Mouse (Mus musculus) heart, adult 2 months (tissue): Measurements from ENCODE around the gene Mkln1. TPM values are rescaled to one million over a fixed set of nuclear protein-coding genes. Genes with fewer than 3 reads are reported as not detected.
A peak's percentile ranks its signal among the peaks of the same experiment; 100 is the strongest.

Experiments
- DNase-seq, 2 experiments: peaks; one replicate each; pipeline ENCODE4 v3.0.0; 2021
- H3K27ac ChIP-seq: fragments of 200-600 bp; 2 replicates; pipeline ENCODE4 v1.8.1; 2022
- H3K27me3 ChIP-seq: fragments of 200-500 bp; 2 replicates; pipeline ENCODE4 v1.6.1; 2012; ENCODE audit warnings: mild to moderate bottlenecking, low read length, inconsistent platforms, mixed read lengths; ENCODE audit not compliant: control insufficient read depth, insufficient read depth
- H3K36me3 ChIP-seq: fragments of 200-500 bp; 2 replicates; pipeline ENCODE4 v1.6.1; 2012; ENCODE audit warnings: low read length, inconsistent platforms; ENCODE audit not compliant: control insufficient read depth, insufficient read depth
- H3K4me1 ChIP-seq: fragments of 200-500 bp; 2 replicates; pipeline ENCODE4 v1.6.1; 2011; ENCODE audit warnings: low read length; ENCODE audit not compliant: control insufficient read depth, insufficient read depth
- H3K4me3 ChIP-seq: fragments of 200-600 bp; 2 replicates; pipeline ENCODE4 v1.8.1; 2022
- H3K79me2 ChIP-seq: fragments of 200-500 bp; replicated peaks from 2 replicates; pipeline ENCODE4 v1.6.1; 2012; ENCODE audit warnings: mild to moderate bottlenecking, inconsistent platforms, low read length, moderate library complexity, mixed read lengths; ENCODE audit not compliant: control insufficient read depth, insufficient read depth
- H3K9ac ChIP-seq: fragments of 200-500 bp; 2 replicates; pipeline ENCODE4 v1.6.1; 2012; ENCODE audit warnings: low read depth, mild to moderate bottlenecking, control low read depth, inconsistent platforms, low read length, mixed read lengths
- CTCF ChIP-seq: fragments of 200-600 bp; IDR thresholded peaks from 2 replicates; pipeline ENCODE4 v1.8.1; 2022; ENCODE audit warnings: antibody characterized with exemption, mild to moderate bottlenecking, moderate library complexity
- EP300 ChIP-seq: fragments of 200-500 bp; IDR thresholded peaks from 2 replicates; pipeline ENCODE4 v1.6.1; 2011; ENCODE audit warnings: low read depth, low read length, control low read depth; ENCODE audit not compliant: insufficient read depth
- POLR2A ChIP-seq: fragments of 200-500 bp; IDR thresholded peaks from 2 replicates; pipeline ENCODE4 v1.6.1; 2011; ENCODE audit warnings: mild to moderate bottlenecking, low read depth, low read length, control low read depth; ENCODE audit not compliant: insufficient read depth
- WGBS: fragments of 180-500 bp; shearing (Covaris S2); methylation state at CpG from one replicate; pipeline ENCODE4 v1.1.7; 2018; 5-methylcytosine and 5-hydroxymethylcytosine counted together
- intact Hi-C: fragments of 180-260 bp; cut with DNase I; formaldehyde crosslinking; loops from one replicate; pipeline ENCODE4 v1.15.1; 2025
- polyA plus RNA-seq: library from polyadenylated mRNA; depleted of rRNA; stranded (reverse); fragments of >200 nt; gene quantifications from 2 replicates; pipeline ENCODE4 v1.2.3, GENCODE M21; 2012
- total RNA-seq, 2 experiments: library from RNA; stranded (reverse); gene quantifications; 2 replicates each; pipeline ENCODE4 v1.2.3; 2021

The Mkln1 gene
- total and polyA plus RNA-seq, 3 experiments: 52.5 to 157 (median 148) TPM

GRCm38 (mm10) chr6:31478221-31478620 is 79.7 kb downstream of the Mkln1 start:
- Histone ChIP-seq H3K9ac (no peak overlapping the region), H3K4me1 (no peaks in the 10 kb centered on the region), H3K79me2 (no peaks in the 10 kb centered on the region), H3K4me3 (no peak overlapping the region), H3K27ac (no peak overlapping the region), H3K27me3 (no peaks in the 10 kb centered on the region), H3K36me3 (no peaks in the 10 kb centered on the region; the same call in 1 of the 2 replicates)
- intact Hi-C loops: no loop called here
- no peak for DNase-seq
- TF ChIP-seq CTCF (peak; percentile 53), EP300 (no peak), POLR2A (no peak)
- 78% methylated on average over 4 of the region's 4 CpGs for WGBS

GRCm38 (mm10) chr6:31480008-31480407 is 81.5 kb downstream of the Mkln1 start:
- intact Hi-C loops: no loop called here
- TF ChIP-seq EP300: no peak
- H3K4me3 ChIP-seq: no peak overlapping the region
- 65% methylated on average over 4 of the region's 4 CpGs for WGBS
- no peaks in the 10 kb centered on the region; the same call in 1 of the 2 replicates for H3K79me2 ChIP-seq
- no peaks in the 10 kb centered on the region for H3K27me3 ChIP-seq
- DNase-seq: no peak
- no peaks in the 10 kb centered on the region; the same call in 1 of the 2 replicates for H3K4me1 ChIP-seq
- no peak overlapping the region for H3K27ac ChIP-seq
- peaks cover under 1% of the 10 kb centered on the region for H3K36me3 ChIP-seq
- H3K9ac ChIP-seq: no peak overlapping the region

DNA sequence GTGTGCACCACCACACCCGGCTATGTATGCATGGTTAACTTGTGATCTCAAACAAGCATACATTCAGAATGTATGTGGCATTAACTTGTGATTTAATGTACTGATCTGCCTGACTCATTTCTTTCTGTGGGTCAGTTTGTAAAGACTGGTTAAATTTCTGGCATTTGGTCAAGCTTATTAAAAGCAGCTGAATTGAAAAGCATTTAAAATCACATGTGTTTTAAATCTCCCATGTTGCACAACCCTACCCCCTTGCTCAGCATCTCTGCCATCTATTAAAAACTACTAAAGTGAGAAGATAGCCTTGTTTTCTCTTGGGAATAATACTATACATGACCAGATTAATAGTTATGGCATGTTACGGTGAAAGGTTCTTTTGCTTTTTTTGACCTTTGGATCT is 88.1 kb downstream of the Mkln1 start:
- TF ChIP-seq CTCF: no peak
- no peak overlapping the region for H3K9ac ChIP-seq
- DNase-seq: no peak
- intact Hi-C loops: no loop called here
- no peak overlapping the region for H3K27ac ChIP-seq
- whole genome bisulfite sequencing: 93% methylated on average over 2 of the region's 2 CpGs
- H3K4me3 ChIP-seq: no peak overlapping the region
- H3K4me1 ChIP-seq: peaks cover 3% of the 10 kb centered on the region
- no peaks in the 10 kb centered on the region for H3K27me3 ChIP-seq
- peaks cover 4% of the 10 kb centered on the region for H3K36me3 ChIP-seq
- H3K79me2 ChIP-seq: no peaks in the 10 kb centered on the region; the same call in none of the 2 replicates

- TF ChIP-seq POLR2A: no peak
- no peak for TF ChIP-seq CTCF
- TF ChIP-seq EP300: no peak
- no peak for DNase-seq
- H3K36me3 ChIP-seq: peaks cover 5% of the 10 kb centered on the region
- intact Hi-C loops: no loop called here
- H3K4me1 ChIP-seq: peaks cover 3% of the 10 kb centered on the region
- no peak overlapping the region for H3K27ac ChIP-seq
- H3K79me2 ChIP-seq: no peaks in the 10 kb centered on the region; the same call in none of the 2 replicates
- H3K27me3 ChIP-seq: no peaks in the 10 kb centered on the region
- WGBS: 93% methylated on average over 7 of the region's 7 CpGs
- H3K9ac ChIP-seq: no peak overlapping the region
- no peak overlapping the region for H3K4me3 ChIP-seq
Measured at GRCm38 (mm10) chr6:31489950-31490349, 91.4 kb downstream of the Mkln1 start.

DNA sequence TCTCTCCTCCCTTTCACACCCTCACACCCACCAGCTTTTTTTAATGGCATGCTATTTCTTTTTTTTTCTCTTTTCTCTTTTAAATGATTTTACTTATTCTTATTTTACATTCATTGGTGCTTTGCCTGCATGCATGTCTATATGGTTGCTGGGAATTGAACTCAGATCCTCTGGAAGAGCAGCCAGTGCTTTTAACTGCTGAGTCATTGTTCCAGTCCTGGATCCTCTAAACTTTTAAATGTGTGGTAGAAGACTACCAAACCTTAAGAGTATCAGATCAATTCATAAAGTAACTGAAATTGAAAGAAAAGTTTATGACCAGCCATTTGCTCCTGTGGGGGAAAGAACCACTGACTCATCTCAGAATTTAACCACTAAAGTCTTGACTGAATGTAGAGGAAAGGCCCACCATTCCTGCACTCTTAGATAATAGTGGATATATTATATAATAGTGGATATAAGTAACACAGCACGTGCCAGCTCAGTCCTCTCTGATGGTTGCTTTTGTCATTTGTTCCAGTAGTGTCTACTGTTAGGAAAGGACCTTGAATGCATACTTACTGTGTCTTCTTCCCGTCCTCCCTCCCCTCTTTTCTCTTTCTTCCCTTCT is 96.7 kb downstream of the Mkln1 start:
- no peaks in the 10 kb centered on the region for H3K79me2 ChIP-seq
- H3K36me3 ChIP-seq: peaks cover 2% of the 10 kb centered on the region
- intact Hi-C loops: no loop called here

DNA sequence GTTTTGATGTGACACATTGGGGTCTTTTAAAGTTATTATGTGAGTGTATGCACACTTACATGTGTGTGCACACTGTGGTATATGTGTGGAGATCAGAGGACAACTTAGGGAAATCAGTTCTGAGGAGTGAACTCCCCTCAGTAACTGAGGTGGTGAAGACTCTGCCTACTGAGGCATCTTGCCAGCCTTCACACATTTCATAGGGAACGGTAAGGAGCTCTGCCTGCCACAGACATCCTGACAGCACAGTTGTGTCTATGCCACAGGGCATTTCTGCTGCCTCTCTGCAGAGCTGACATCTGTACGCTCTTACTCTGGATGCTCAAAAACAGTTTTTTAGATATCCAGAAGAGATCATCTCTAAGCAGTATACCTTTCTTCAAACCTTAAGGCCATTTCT is 97.7 kb downstream of the Mkln1 start:
- DNase-seq: no peak
- no peaks in the 10 kb centered on the region for H3K79me2 ChIP-seq
- no peak overlapping the region for H3K4me3 ChIP-seq
- WGBS: 75% methylated on average over 2 of the region's 2 CpGs
- TF ChIP-seq CTCF (no peak), EP300 (no peak), POLR2A (no peak)
- intact Hi-C loops: no loop called here
- H3K9ac ChIP-seq: no peak overlapping the region
- H3K27me3 ChIP-seq: no peaks in the 10 kb centered on the region
- no peak overlapping the region for H3K27ac ChIP-seq
- peaks cover 5% of the 10 kb centered on the region for H3K36me3 ChIP-seq
- no peaks in the 10 kb centered on the region for H3K4me1 ChIP-seq

More for the DNA sequence above, 96.7 kb downstream of the Mkln1 start:
- 82% methylated on average over 2 of the region's 2 CpGs for WGBS
- no peak for TF ChIP-seq CTCF
- no peak for TF ChIP-seq EP300
- TF ChIP-seq POLR2A: no peak
- Histone ChIP-seq H3K4me3 (no peak overlapping the region), H3K27ac (no peak overlapping the region), H3K27me3 (no peaks in the 10 kb centered on the region), H3K4me1 (no peaks in the 10 kb centered on the region), H3K9ac (no peak overlapping the region)
- DNase-seq: no peak
